Mouse (Mus musculus) hematopoietic stem cell, adult 5-6 weeks (primary cell): ENCODE data around the gene Fblim1. TPM values are rescaled to one million over a fixed set of nuclear protein-coding genes. Genes with fewer than 3 reads are reported as not detected.
A peak's percentile ranks its signal among the peaks of the same experiment; 100 is the strongest.

Source experiments
- ATAC-seq, 2 experiments: fragments of 125-278 bp in 1 of 2; replicated peaks in 1 of 2; 2 replicates each; pipeline ENCODE4 v1.8.0; 2016 to 2017; ENCODE audit warnings: inconsistent platforms in 2 of 2, mild to moderate bottlenecking in 2 of 2, moderate number of reproducible peaks in 2 of 2, low read depth in 1 of 2, moderate TSS enrichment in 1 of 2; ENCODE audit not compliant: low FRiP score in 2 of 2, poor library complexity in 2 of 2, severe bottlenecking in 2 of 2, insufficient read depth in 1 of 2, low TSS enrichment in 1 of 2
- total RNA-seq: library from RNA; stranded (forward); fragments of 172-1452, 232-1000 nt; gene quantifications from 2 replicates; pipeline ENCODE4 v1.2.3, GENCODE M21; 2017

Gene Fblim1
- 0.13 and 0.35 TPM in 2 replicates for total RNA-seq

DNA sequence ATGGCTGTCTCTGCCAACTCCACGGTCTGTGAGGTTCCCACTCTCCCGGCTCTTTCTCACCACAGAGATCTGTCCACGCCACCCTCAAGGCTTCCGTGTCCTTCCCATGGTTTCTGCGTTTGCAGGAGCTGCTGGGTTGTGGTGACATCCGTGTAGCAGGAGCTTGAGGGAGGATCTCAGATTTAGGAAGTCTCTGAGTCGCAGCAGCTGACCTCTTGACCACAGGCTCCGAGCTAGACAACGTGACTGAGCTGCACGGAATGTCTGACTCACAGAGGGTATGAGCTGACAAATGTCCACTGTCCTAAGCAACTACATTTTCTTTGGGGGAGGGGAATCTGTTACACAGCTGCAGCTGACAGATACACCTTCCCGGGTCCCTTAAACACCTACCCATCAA lies at the start of gene Fblim1:
Gene Fblim1, minus strand, starts transcription at position 236 of the 400 bp plus-strand sequence.
- no peak for ATAC-seq

GRCm38 (mm10) chr4:141654509-141654908 lies 48.6 kb upstream of the Fblim1 start:
- no peak for ATAC-seq

DNA sequence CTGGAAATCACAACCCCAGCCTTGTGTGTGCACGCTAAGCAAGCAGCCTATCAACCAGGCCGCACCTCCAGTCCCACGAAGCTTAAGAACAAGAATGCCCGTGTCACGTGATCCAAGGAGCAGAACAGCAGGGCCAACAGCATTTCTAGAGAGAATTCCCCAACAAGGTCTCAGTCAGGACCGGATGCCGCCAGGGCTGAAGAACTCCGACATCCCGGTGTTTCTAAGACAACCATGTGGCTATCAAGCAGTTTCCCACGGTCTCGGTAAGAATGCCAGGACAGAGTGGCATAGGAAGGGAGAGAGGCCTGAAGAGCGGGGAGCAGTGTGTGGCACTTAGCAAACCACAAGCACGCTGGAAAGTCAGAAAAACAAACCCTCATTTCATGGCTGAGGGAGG lies 47.9 kb upstream of the Fblim1 start:
- no peak for ATAC-seq

- peak in 1 of 2 experiments; percentile 30; a peak in 2 of 4 replicates for ATAC-seq
These were observed 47.1 kb upstream of the Fblim1 start for GRCm38 (mm10) chr4:141653044-141653443.

GRCm38 (mm10) chr4:141651944-141652343 lies 46.0 kb upstream of the Fblim1 start:
- ATAC-seq = no peak

GRCm38 (mm10) chr4:141651286-141651685 lies 45.4 kb upstream of the Fblim1 start:
- no peak for ATAC-seq

GRCm38 (mm10) chr4:141649244-141649643 lies 43.3 kb upstream of the Fblim1 start:
- ATAC-seq = no peak

DNA sequence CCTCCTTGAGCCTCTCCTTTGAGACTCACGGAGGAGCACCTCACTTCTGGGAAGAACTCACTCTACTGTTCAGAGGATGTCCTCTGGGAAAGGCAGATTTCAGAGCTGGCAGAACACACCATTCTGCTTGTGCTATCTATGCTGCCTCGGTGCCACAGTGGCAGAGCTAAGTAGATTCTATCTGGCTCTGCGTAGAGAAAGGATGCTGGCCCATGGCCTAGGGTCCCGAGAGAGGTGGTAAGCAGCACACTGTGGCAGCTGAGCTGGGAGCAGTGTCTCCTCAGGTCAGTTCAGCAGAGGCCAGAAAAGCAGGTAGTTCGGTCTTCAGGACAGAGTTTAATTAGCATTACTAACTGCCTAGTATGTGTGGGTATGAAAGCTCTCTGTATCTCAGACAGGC lies 42.4 kb upstream of the Fblim1 start:
- no peak for ATAC-seq

DNA sequence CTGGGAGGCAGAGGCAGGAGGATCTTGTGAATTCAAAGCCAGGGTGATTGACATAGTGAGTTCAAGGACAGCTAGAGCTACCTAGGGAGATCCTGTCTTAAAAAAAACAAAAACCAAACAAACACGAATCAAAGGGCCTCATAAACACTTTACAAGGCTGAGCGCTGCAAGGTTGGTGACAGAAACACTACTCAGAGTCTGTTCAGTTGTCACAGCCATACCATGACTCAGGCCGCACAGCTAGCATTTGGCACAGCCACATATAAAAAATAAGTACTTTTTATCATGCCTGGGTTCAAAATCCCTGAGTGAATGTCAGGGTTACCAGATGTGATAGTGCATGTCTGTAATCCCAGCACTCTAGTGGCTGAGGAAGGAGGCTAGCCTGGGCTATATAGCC lies 41.3 kb upstream of the Fblim1 start:
- ATAC-seq = no peak

DNA sequence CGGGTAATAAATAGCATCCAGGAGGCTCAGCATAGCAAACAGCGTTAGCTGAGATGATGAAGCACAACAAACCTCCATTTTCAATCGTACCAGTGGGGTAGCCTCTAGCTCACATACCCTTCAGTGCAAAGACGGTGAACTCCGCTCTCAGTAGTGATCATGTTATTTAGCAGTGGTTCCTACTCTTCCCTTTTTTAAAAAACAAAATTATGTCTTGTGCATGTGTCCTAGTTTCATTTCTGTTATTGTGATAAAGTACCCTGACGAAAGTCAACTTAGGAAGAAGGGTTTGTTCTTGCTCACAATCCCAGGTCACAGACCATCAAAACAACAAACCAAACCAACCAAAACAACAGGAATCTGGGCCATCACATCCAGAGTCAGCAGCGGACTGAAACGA lies 40.1 kb upstream of the Fblim1 start:
- no peak for ATAC-seq

DNA sequence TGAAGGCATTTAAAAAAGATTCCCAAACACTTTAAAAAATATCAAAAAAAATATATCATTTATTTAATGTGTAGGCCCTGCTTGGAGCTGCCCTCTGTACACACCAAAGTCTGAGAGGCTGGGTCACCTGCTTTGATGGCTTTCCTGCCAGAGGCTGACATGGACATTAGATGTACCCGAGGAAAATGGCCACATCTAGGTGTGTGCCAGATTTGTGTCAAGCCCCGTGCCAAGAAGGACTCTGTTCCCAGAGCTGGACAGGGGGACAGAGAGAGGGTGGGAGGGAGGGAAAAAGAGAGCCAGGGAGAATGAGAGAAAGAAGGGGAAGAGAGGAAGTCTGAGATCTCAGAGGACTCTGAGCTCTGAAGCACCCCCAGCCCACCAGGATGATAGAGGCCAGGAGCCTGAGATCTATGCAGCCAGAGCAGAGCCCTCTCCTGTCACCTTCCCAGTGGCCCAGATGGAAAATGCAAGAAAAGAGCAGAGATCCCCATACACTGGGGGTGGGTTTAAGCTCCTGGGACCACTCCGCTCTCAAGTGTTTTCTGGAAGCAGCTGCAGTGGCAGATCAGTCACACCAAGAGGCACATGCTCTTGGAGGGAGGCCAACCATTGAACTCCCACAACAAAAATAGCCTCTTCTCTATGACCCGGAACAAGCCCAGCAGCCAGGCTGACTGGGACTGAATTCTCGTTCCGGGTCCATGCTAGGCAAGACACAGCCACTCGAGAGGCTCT lies 37.4 kb upstream of the Fblim1 start:
- no peak for ATAC-seq

- no peak for ATAC-seq
These were observed 36.3 kb upstream of the Fblim1 start for GRCm38 (mm10) chr4:141641961-141642811.

DNA sequence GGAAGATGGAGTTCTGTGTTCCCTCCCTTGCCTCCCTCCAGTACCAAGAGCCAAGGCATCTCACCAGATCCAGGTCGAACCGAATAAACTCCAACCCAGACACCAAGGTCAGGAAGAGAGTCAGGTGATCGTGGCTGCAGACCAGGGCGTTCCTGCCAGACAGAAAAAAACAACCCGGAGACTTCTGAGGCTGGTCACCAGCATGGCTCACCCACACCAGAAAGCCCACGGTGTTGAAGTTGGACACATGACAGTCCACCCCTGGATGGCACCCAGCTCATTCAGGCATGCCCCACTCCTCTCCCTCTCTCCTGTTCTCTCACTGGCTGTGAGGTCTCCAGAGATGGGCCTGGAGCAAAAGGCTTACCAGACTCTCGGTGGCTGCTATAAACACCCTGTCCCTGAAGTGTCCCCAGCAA lies 35.5 kb upstream of the Fblim1 start:
- ATAC-seq = no peak

- no peak for ATAC-seq
These were observed 33.6 kb upstream of the Fblim1 start for GRCm38 (mm10) chr4:141639474-141639873.

- ATAC-seq = no peak
These were observed 30.8 kb upstream of the Fblim1 start for GRCm38 (mm10) chr4:141636693-141637092.

DNA sequence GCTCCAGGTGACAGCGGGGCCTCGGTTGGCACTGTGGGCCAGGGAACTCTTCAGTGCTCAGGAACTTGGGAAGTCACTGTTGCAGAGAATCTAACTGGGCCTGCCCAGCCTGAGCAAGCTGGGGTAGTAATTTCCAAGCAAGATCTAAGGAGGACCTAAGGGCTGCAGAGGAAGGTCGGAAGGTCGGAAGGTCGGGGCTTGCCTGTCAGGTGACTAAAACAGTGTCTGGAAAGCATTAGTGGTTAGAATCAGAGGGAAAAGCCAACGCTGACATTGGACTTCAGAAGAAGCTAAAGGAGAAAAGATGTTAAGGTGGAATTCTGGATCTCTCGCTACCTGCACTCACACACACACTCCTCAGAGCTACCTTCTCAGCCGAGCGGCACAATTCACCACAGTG lies 30.1 kb upstream of the Fblim1 start:
- ATAC-seq = no peak

DNA sequence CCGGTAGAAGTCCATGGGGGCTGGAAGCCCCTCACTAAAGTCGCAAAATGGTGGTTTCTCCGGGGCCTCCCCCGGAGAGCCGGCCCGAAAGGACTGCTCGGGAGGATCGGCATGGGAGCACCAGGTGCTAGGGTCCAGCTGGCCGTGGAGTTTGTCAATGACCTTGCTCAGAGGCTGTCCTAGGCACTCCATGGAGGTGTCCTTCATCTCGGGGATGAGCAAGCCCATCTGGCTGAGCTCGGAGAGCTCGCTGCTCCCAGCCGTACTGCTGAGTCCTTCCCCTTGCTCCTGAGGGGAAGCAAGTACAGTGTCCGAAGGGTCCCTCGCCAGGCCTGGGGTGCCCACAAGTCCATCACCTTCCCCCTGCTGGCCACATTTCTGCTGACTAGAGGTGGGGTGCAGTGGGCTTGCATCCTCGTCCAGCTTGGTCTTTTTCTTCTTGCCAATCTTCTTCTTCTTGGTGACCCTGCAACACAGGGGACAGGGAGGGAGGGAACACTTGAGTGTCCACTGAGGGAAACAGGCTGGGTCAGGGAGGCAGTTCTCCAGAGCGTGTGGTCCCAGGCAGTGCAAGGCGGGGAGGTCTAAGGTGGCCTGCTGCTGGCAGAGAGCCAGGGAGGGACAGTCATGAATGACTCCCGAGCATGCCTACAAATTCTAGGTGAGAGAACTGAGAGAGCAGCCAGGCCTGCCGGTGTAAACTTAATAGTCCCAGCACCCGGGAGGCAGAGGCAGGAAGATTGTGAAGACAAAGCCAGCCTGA lies 26.4 kb upstream of the Fblim1 start:
- no peak for ATAC-seq

DNA sequence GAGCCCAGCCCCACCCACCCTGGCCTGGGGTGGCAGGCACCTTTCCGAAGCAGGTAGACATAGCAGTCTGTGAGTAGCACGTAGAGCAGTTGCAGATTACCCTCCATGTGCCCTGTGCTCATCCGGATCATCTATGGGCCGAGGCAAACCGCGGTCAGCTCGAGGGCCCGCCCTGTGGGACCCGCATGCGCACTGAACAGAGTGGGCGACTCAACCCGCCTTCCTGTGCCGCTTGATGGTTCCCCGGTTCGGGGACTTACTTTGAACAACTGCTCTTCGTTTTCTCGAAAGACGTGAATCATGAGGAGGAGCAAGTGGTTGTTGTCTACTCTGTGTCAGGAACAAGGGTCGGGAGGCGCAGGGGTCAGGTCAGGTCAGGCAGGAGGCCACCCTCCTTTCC lies 25.4 kb upstream of the Fblim1 start:
- ATAC-seq = no peak
